Mouse (Mus musculus) ES-E14 (cell line): ENCODE measurements at regions not wholly inside any gene's neighbourhood (a gene's known extent, or its start where the extent isn't known, plus 50 kb on each side); places are given as distances from the start of the nearest gene placed in this dataset.

Experiments used
- CHD2 ChIP-seq: IDR thresholded peaks from 2 replicates; pipeline ENCODE4 v1.6.1; 2014; ENCODE audit warnings: mild to moderate bottlenecking, low read depth, low read length, inconsistent platforms
- HCFC1 ChIP-seq: IDR thresholded peaks from 2 replicates; pipeline ENCODE4 v1.6.1; 2012; ENCODE audit warnings: low read length, inconsistent platforms, borderline replicate concordance; ENCODE audit not compliant: insufficient read depth
- MAFK ChIP-seq: IDR thresholded peaks from 2 replicates; pipeline ENCODE4 v1.6.1; 2014; ENCODE audit warnings: mild to moderate bottlenecking, low read depth, low read length, inconsistent platforms; ENCODE audit not compliant: insufficient read depth
- ZNF384 ChIP-seq: IDR thresholded peaks from 2 replicates; pipeline ENCODE4 v1.6.1; 2012; ENCODE audit warnings: low read depth, low read length, inconsistent platforms

DNA sequence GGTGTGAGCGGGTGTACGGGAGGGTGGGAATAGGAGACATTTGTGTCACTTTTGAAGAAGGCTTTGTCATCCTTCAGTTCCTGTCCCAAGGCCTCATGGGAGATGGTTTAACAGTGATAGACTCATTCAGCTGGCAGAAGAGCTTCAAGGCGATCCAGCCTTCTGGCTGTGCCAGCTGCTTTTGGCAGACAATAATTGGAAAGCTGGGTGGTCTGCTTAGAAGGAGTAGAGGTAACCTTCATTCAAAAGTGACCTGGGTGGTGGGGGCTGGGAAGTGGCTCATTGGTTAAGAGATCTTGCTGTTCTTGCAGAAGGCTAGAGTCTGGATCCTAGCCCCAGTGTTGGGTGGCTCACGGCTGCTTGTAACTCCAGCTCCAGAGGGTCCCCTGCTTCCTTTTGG, 237.5 kb downstream of the Etnk1 start:
- TF ChIP-seq CHD2 (no peak), MAFK (no peak), ZNF384 (no peak), HCFC1 (no peak)
